Mouse (Mus musculus): Measurements from ENCODE around the gene Slc23a2.
A peak's percentile ranks its signal among the peaks of the same experiment; 100 is the strongest.

Slc23a2 gene

GRCm38 (mm10) chr2:132044320-132045274, 100.3 kb downstream of the Slc23a2 start:
- no peak for DNase-seq

- peak; percentile 52 for DNase-seq
Measured at GRCm38 (mm10) chr2:132043101-132043621, 101.7 kb downstream of the Slc23a2 start.

- DNase-seq, result no peak
Measured at GRCm38 (mm10) chr2:132039894-132040293, 105.0 kb downstream of the Slc23a2 start.

- DNase-seq, result no peak
Measured at GRCm38 (mm10) chr2:132036326-132036725, 108.6 kb downstream of the Slc23a2 start.

- no peak for DNase-seq
Measured at GRCm38 (mm10) chr2:132035470-132035835, 109.5 kb downstream of the Slc23a2 start.

GRCm38 (mm10) chr2:132034590-132035469, 110.1 kb downstream of the Slc23a2 start:
- no peak for DNase-seq

DNA sequence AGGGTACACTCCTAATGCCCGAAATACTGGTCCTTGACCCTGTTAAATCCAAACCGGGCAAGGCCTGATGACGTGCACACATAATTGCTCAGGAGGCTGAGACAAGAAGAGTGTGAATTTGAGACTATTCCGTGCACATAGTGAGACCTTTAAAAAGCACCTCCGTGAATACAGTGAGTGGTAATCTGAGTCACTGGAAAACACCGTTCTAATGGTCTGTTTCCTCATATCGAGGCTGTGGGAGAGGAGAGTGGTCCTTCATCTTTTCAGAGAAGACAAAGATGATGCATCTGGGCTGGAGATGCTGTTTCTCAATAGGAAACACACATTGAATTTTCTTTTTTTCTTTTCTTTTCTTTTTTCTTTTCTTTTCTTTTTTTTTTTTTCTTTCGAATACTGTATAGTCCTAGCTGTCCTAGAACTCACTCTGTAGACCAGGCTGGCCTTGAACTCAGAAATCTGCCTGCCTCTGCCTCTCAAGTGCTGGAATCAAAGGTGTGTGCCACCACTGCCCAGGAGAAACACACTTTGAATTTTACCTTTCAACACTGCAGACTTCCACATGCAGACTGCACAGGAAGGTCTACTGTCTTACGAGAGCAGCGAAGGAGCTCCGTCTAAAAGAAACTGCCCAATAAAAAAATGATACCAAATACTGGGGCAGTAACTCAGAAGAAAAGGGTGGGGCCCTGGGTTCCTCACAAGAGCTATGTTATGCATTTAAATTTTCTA, 113.4 kb downstream of the Slc23a2 start:
- no peak for DNase-seq

DNA sequence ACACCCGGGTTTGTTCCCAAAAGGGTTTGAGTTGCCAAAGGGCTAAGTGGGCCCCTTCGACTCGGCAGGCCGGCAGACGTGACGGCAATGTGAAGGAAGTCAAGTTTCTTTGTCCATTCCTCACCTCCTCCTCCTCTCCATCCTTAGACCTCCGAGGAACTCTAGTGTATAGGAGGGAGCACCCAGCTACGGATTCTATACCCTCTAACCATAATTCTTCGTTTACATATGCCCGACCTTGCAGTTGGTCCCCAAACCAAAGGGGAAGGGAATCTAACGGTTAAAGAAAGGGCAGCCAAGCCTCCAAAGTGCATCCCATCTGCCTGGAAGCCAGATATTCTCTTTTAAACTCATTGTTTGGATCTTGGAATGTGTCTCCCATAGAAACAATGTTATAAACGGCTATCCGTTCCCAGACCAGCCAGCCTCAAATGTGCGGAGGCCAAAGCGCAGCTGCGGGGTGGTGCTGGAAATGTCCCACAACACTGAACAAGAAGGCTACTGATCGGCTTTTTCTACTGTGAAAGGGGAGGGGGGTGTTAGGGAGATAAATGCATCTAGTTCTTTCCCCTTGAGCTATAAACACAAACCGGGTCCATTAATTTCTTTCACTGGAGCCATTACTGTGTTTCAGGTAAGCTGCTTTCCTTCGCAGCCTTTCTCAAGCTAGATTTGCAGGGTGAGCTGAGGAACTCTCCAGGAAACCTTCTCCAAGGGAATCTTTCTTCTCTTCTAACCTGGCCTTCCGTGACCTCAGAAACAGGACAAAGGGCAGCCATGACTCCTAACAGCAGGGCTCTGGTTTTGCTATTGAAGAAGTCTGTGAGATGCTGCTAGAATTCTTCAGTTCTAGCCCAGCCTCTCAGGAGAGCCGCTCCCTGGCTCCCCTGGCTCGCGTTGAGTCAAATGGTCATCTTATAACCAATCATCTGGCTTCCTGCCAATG, 114.2 kb downstream of the Slc23a2 start:
- DNase-seq, result peak; percentile 45

- peak; percentile 92 for DNase-seq
Measured at GRCm38 (mm10) chr2:132029646-132030417, 115.1 kb downstream of the Slc23a2 start, which contains the start of gene Rassf2. Rassf2 (minus strand) TSS chr2:132030258.

DNA sequence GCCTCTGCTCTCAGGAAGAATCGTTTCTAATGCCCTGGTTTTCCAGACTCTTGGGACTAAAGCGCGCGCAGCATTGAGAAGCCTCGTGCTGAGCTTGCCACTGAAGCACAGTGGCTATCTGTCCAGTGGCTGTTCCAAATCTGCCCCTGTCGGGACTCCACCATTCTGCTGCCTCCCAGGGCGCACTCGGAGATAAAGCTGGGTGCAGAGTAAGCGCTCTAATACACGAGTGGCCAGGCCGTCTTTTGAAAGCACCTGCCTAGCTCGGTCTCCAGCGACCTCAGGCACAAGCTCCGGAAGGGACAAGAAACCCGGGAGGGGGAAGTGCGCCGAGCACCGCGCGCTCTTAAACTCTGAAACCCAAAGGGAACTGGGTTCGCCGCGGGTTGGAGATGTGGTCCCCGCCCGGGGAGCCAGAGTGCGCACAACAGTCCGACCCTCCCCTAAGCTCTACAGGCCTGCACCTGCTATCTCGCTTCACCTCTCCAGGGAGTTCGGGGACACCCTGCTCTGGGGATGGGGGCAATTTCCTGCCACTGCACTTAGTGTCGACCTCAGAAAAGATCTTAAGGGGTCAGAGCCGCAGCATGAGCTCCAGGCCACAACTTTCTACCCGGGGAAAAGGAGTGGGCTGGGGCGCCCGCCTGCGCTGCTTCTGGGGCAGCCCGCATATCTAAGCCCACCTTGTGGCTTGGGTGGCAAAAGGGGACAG, 115.9 kb downstream of the Slc23a2 start:
- DNase-seq, result peak; percentile 63

- DNase-seq, result no peak
Measured at GRCm38 (mm10) chr2:132028107-132028506, 116.8 kb downstream of the Slc23a2 start.

DNA sequence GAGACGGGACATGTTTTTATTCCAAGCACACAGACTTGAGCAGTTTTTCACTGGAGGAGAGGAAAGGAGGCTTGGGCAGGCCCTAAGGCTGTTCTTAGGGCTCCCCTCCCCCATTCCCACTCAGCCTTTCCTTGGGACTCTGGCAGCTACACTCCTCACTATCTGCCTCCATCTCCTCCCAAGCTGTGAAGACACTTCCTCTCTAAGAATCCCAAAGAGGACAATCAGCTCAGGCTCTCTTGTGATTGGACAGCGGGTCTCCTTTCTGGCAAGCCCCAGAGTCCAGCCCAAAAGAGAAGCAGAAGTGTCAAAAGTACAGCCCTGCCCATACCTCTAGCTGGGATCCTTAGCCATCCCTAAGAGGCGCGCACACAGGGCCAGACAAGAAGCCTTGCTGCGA, 117.5 kb downstream of the Slc23a2 start:
- DNase-seq, result no peak

- DNase-seq, result no peak
Measured at GRCm38 (mm10) chr2:132024028-132024427, 120.9 kb downstream of the Slc23a2 start.

DNA sequence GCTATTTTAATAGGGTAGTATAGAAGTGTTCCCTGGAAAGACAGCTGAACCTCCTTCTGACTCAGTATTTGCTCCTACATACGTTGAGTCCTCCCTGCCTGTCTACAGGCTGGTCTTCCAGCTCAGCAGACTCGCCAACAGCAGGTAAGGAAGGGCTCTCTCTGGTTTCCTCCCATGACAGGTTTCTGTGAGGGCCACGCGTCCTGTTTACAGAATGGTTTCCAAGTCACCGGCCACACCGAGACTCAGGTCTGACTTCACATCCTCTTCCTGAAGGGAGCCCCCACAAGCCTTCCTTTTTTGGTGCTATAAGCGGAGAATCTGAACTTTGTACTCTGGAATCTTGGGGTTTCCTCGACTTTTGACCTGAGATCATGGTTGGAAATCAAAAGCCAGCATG, 122.3 kb downstream of the Slc23a2 start:
- DNase-seq, result no peak

DNA sequence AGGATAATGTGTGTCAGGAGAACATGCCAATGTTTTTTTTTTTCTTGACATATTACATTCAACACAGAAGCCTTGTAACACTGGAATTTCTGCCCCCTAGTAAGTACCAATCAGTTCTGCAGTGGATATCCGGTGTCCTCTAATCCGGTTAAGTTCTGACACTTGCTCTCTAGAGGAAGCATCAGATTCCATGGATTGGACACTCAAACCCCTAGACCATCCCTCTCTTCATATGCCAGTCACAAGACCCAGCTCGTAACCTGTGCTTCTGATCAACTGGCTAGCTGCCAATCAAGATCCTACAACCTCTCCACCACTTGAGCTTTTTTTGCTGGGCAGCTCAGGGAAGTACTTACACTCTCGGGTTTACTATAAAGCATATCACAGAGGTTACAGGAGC, 123.3 kb downstream of the Slc23a2 start:
- no peak for DNase-seq

DNA sequence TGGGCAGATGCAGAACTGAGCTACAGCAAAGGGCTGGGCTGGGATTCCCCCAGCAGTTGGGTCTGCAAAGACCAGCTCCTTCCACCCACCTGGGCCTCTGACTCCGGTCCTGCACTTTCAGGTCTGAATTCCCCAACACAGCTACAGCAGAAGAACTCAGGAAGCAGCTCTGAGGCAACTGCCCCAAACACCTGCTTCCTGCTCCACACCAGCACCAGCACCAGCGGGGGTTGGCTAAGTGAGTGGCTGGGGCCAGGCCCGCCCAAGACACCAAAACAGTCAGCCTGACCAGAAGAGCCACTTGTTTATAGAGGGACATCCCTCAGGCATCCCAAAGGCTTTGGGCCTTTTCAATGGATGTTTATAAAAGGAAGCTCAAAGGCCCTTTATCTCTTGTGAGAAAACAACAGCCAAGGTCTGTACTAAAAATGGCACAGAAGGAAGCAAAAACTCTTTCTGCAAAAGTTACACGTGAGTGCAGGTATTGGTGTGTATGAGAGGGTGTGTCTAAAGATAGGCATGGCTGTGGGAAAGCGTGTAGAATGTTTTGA, 123.8 kb downstream of the Slc23a2 start:
- DNase-seq, result no peak

DNA sequence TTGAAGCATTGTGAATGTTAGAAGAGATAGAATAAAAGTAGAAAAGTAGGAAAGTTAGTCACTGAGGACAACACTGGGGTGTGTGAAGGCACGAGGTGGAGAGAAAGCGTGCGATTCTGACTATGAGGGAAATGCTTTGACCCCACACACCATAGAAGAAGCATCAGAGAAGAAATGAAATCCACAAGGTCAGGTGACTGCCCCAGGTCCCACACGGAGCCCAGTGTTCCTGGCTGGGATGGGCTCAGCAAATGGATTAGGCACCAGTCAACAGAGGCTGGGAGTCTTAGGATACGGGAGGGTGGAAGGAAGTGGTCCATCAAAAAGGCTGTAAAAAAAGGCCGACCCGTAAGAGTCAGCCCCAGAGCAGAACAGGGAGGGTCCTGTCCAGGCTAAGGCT, 124.5 kb downstream of the Slc23a2 start:
- DNase-seq, result no peak

DNA sequence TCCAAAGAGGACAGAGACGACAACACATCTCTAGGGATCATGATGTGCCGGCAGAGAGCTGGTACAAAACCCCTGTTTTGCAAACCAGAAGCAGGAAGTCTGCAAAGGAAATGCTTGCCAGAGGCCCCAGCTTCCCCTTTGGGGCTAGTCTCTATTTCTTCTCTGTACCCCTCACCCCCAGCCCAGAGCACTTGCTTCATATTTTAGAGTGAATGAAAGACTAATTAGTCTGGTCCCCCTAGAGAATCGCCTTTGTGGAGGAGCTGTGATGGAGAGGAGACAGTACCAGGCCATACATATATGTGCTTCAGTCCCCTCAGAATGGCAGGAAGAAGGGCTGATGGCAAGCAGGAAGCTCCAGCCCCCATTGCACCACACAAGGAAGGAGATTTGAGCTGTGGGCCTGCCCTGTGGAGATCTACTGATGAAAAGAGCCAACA, 125.5 kb downstream of the Slc23a2 start:
- no peak for DNase-seq

DNA sequence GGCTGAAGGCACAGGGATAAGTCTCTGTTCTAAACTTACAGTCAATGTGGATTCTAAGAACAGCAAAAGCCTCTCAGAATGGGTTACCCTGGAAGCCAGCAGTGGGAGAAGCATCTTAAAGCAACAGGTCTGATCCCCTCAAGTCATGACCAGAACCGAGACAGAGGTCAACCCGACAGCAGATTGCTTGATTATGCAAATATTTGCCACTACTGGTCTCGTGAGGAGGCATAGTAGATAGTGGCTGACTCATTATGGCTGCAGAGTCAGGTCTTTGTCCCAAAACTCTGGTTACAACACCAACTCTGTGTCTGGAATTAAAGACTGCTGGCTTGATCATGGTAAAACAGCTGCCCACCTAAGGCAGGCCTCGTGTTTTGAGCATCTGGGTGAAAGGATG, 126.8 kb downstream of the Slc23a2 start:
- no peak for DNase-seq

- DNase-seq, result peak; percentile 62
Measured at GRCm38 (mm10) chr2:132017611-132018010, 127.3 kb downstream of the Slc23a2 start.

Data from embryo, embryonic 11 days (tissue).